Mouse (Mus musculus): Measurements from ENCODE around the gene Mmp25. TPM values are rescaled to one million over a fixed set of nuclear protein-coding genes. Genes with fewer than 3 reads are reported as not detected.

Gene Mmp25
- polyA plus RNA-seq, 1 experiment from 2014 or later = 0.99 TPM

DNA sequence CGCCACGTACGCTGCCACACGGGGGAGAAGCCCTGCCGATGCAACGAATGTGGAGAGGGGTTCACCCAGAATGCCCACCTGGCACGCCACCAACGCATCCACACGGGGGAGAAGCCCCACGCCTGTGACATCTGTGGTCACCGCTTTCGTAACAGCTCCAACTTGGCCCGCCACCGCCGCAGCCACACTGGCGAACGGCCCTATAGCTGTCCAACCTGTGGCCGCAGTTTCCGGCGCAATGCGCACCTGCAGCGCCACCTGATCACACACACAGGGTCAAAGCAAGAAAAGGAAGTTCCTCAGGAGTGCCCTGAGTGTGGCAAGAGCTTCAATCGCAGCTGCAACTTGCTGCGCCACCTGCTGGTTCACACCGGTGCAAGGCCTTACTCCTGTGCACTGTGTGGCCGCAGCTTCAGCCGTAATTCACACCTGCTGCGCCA, 34.7 kb downstream of the Mmp25 start:
- no peaks in the 10 kb centered on the region for H3K4me1 ChIP-seq (replicated peaks; ENCODE audit: control insufficient read depth, insufficient read depth, low read length)
- no peak overlapping the region for H3K4me3 ChIP-seq (ENCODE audit: low read depth, low read length)
- no peak overlapping the region for H3K9ac ChIP-seq (ENCODE audit: low read depth, low read length)
- DNase-seq (ENCODE audit: low spot score) = peak; percentile 48
- WGBS = 87% methylated on average over 28 of the region's 28 CpGs
- H3K36me3 ChIP-seq (ENCODE audit: control insufficient read depth, insufficient read depth, low read length) = no peaks in the 10 kb centered on the region
- H3K27ac ChIP-seq (ENCODE audit: low read depth, low read length) = no peak overlapping the region
- H3K27me3 ChIP-seq (ENCODE audit: control insufficient read depth, insufficient read depth, low read length) = no peaks in the 10 kb centered on the region
- peak; percentile 54 for ATAC-seq (ENCODE audit: low FRiP score)
- H3K4me2 ChIP-seq (replicated peaks; ENCODE audit: low read depth, low read length) = no peak overlapping the region
- H3K9me3 ChIP-seq (ENCODE audit: control insufficient read depth, low read length) = no peaks in the 10 kb centered on the region

DNA sequence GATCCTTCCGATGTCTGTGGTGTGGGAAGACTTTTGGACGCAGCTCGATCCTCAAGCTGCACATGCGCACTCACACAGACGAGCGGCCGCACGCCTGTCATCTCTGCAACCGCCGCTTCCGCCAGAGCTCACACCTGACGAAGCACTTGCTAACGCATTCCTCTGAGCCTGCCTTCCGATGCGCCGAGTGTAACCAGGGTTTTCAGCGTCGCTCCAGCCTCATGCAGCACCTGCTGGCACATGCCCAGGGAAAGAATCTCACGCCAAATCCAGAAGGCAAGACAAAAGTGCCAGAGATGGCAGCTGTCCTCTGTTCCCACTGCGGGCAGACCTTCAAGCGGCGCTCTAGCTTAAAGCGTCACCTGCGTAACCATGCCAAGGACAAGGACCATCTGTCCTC, 35.5 kb downstream of the Mmp25 start:
- H3K4me1 ChIP-seq (replicated peaks; ENCODE audit: control insufficient read depth, insufficient read depth, low read length) = no peaks in the 10 kb centered on the region
- ATAC-seq (ENCODE audit: low FRiP score) (no peak), DNase-seq (ENCODE audit: low spot score) (no peak)
- H3K4me3 ChIP-seq (ENCODE audit: low read depth, low read length) = no peak overlapping the region
- H3K27ac ChIP-seq (ENCODE audit: low read depth, low read length) = no peak overlapping the region
- H3K9ac ChIP-seq (ENCODE audit: low read depth, low read length) = no peak overlapping the region
- H3K27me3 ChIP-seq (ENCODE audit: control insufficient read depth, insufficient read depth, low read length) = no peaks in the 10 kb centered on the region
- 95% methylated on average over 24 of the region's 24 CpGs for WGBS
- H3K36me3 ChIP-seq (ENCODE audit: control insufficient read depth, insufficient read depth, low read length) = no peaks in the 10 kb centered on the region
- H3K4me2 ChIP-seq (replicated peaks; ENCODE audit: low read depth, low read length) = no peak overlapping the region
- H3K9me3 ChIP-seq (ENCODE audit: control insufficient read depth, low read length) = no peaks in the 10 kb centered on the region

DNA sequence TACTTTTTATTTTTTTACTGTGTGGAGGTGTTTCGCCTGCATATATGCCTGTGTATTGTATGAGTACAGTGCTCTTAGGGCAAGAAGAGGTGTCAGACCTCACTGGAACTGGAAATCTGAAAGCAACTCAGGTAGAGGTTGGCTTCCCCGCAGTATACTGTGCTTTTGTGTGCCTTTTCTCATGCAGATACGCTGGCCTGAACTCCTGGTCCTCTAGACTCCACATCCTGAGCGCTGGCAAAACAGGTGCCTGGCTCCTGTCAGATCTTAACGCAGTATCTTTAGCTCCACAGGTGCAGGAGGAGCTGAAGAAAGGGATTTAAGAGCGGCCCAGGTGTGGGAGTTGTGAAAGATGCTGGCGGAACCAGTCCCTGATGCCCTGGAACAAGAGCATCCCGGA, 39.9 kb downstream of the Mmp25 start:
- ATAC-seq (ENCODE audit: low FRiP score) (no peak), DNase-seq (ENCODE audit: low spot score) (no peak)
- H3K4me2 ChIP-seq (replicated peaks; ENCODE audit: low read depth, low read length) = no peak overlapping the region
- no peak overlapping the region for H3K9ac ChIP-seq (ENCODE audit: low read depth, low read length)
- no peaks in the 10 kb centered on the region for H3K9me3 ChIP-seq (ENCODE audit: control insufficient read depth, low read length)
- H3K27ac ChIP-seq (ENCODE audit: low read depth, low read length) = no peak overlapping the region
- WGBS = 82% methylated on average over 8 of the region's 8 CpGs
- no peaks in the 10 kb centered on the region; the same call in 1 of the 2 replicates for H3K27me3 ChIP-seq (ENCODE audit: control insufficient read depth, insufficient read depth, low read length)
- H3K4me3 ChIP-seq (ENCODE audit: low read depth, low read length) = no peak overlapping the region
- no peaks in the 10 kb centered on the region for H3K36me3 ChIP-seq (ENCODE audit: control insufficient read depth, insufficient read depth, low read length)
- H3K4me1 ChIP-seq (replicated peaks; ENCODE audit: control insufficient read depth, insufficient read depth, low read length) = no peaks in the 10 kb centered on the region

DNA sequence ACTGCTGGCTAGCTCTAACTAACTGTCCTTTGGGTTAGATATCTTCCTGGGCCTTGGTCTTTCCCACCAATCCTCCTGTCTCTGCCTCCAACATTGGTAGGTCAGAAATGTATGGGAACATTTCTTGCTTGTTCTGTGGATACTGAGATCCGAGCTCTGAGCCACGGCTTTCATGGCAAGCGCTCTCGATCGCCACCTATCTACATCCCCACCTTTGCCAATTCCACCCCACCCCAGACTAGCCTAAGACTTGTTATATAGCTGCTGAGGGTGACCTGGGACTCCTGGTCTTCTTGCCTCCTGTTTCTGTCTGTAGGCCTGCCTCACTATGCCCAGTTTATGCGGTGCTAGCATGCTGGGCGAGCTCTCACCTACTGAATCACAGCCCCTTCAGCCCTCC, 40.7 kb downstream of the Mmp25 start:
- Histone ChIP-seq H3K27me3 (ENCODE audit: control insufficient read depth, insufficient read depth, low read length) (no peaks in the 10 kb centered on the region; the same call in 1 of the 2 replicates), H3K27ac (ENCODE audit: low read depth, low read length) (no peak overlapping the region), H3K9me3 (ENCODE audit: control insufficient read depth, low read length) (no peaks in the 10 kb centered on the region), H3K4me2 (replicated peaks; ENCODE audit: low read depth, low read length) (no peak overlapping the region), H3K9ac (ENCODE audit: low read depth, low read length) (no peak overlapping the region), H3K4me1 (replicated peaks; ENCODE audit: control insufficient read depth, insufficient read depth, low read length) (no peaks in the 10 kb centered on the region), H3K36me3 (ENCODE audit: control insufficient read depth, insufficient read depth, low read length) (no peaks in the 10 kb centered on the region), H3K4me3 (ENCODE audit: low read depth, low read length) (no peak overlapping the region)
- WGBS = 72% methylated on average over 7 of the region's 7 CpGs
- no peak for DNase-seq (ENCODE audit: low spot score)
- no peak for ATAC-seq (ENCODE audit: low FRiP score)

DNA sequence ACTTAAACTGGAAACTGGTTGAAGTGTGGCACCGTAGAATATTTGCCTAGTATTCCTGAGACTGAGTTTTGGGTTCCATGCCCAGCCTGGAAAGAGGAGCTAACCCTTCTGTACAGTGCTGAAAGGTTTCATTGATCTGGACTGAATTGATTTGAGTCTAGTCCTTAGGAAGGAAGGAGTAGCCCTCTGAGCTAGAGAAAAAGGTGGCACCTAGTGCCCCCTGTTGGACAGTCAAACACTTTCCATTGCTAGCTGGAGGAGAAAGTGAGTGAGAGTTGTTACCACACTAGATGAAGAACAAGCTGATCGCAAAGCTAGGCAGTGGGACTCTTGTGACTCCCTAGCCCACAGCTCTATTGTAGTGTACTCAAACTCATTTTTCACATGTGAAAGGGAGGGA, 41.5 kb downstream of the Mmp25 start:
- peak; percentile 46 for DNase-seq (ENCODE audit: low spot score)

DNA sequence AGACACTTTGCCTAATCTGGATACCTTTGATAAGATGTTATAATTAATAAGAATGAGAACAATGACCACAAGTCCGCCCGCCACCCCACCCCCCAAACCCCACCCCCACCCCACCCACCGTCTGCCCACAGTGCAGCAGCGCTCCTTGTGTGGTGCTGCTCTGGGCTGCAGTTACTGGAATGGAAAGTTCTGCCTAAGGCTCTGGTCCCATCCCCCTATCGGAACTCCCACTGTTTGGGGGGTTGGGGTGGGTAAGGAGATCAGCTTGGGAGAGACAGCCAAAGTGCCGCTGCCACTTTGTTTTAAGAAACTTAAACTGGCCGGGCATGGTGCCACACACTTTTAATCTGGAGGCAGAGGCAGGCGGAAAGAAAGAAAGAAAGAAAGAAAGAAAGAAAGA, 42.0 kb downstream of the Mmp25 start:
- Histone ChIP-seq H3K27ac (ENCODE audit: low read depth, low read length) (no peak overlapping the region), H3K9me3 (ENCODE audit: control insufficient read depth, low read length) (no peaks in the 10 kb centered on the region), H3K4me1 (replicated peaks; ENCODE audit: control insufficient read depth, insufficient read depth, low read length) (no peaks in the 10 kb centered on the region), H3K36me3 (ENCODE audit: control insufficient read depth, insufficient read depth, low read length) (no peaks in the 10 kb centered on the region), H3K9ac (ENCODE audit: low read depth, low read length) (no peak overlapping the region), H3K4me3 (ENCODE audit: low read depth, low read length) (no peak overlapping the region), H3K4me2 (replicated peaks; ENCODE audit: low read depth, low read length) (no peak overlapping the region), H3K27me3 (ENCODE audit: control insufficient read depth, insufficient read depth, low read length) (no peaks in the 10 kb centered on the region; the same call in 1 of the 2 replicates)
- 21% methylated on average over 8 of the region's 8 CpGs for WGBS
- DNase-seq (ENCODE audit: low spot score) (no peak), ATAC-seq (ENCODE audit: low FRiP score) (no peak)

More for the DNA sequence above, 41.5 kb downstream of the Mmp25 start:
- Histone ChIP-seq H3K4me2 (replicated peaks; ENCODE audit: low read depth, low read length) (no peak overlapping the region), H3K27ac (ENCODE audit: low read depth, low read length) (no peak overlapping the region), H3K4me3 (ENCODE audit: low read depth, low read length) (no peak overlapping the region), H3K27me3 (ENCODE audit: control insufficient read depth, insufficient read depth, low read length) (no peaks in the 10 kb centered on the region; the same call in 1 of the 2 replicates), H3K9me3 (ENCODE audit: control insufficient read depth, low read length) (no peaks in the 10 kb centered on the region), H3K4me1 (replicated peaks; ENCODE audit: control insufficient read depth, insufficient read depth, low read length) (no peaks in the 10 kb centered on the region), H3K9ac (ENCODE audit: low read depth, low read length) (no peak overlapping the region), H3K36me3 (ENCODE audit: control insufficient read depth, insufficient read depth, low read length) (no peaks in the 10 kb centered on the region)
- ATAC-seq (ENCODE audit: low FRiP score) = no peak
- WGBS = 54% methylated on average over 2 of the region's 2 CpGs

DNA sequence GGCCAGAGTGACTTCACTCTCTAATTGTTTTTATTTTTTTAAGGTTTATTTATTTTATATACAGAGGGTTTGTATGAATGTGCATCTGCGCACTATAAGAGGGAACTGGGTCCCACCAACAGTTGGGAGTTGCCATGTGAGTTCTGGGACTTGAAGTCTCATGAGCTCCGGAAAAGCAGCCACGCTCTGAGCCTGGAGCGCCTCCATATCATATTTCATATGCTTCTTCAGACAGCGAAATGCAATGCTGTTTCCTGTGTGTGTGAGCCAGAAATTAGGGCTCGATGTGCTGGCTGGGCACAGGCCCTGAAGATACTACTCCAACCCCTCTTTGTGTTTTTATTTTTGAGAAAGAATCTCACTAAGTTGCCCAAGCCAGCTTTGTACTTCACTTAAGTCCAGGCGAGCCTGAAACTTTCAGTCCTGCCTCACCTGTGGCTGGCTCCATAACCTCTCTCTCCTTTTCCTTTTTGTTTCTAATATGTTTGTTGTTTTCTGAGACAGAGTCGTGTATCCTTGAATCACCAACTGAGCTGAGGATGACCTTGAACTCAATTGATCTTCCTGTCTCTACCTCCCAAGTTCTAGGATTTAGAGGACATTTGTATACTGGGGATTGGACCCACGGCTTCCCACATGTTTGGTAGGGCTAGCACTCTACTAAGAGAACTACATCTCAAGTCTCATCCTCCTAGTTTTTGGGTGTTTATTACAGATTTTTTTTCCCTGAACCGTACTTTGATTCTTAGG, 43.1 kb downstream of the Mmp25 start:
- DNase-seq (ENCODE audit: low spot score) (no peak), ATAC-seq (ENCODE audit: low FRiP score) (no peak)
- Histone ChIP-seq H3K4me1 (replicated peaks; ENCODE audit: control insufficient read depth, insufficient read depth, low read length) (no peaks in the 10 kb centered on the region), H3K9me3 (ENCODE audit: control insufficient read depth, low read length) (no peaks in the 10 kb centered on the region), H3K27ac (ENCODE audit: low read depth, low read length) (no peak overlapping the region), H3K4me3 (ENCODE audit: low read depth, low read length) (no peak overlapping the region), H3K4me2 (replicated peaks; ENCODE audit: low read depth, low read length) (no peak overlapping the region), H3K27me3 (ENCODE audit: control insufficient read depth, insufficient read depth, low read length) (no peaks in the 10 kb centered on the region; the same call in 1 of the 2 replicates), H3K9ac (ENCODE audit: low read depth, low read length) (no peak overlapping the region), H3K36me3 (ENCODE audit: control insufficient read depth, insufficient read depth, low read length) (no peaks in the 10 kb centered on the region)
- whole genome bisulfite sequencing = 44% methylated on average over 10 of the region's 10 CpGs

DNA sequence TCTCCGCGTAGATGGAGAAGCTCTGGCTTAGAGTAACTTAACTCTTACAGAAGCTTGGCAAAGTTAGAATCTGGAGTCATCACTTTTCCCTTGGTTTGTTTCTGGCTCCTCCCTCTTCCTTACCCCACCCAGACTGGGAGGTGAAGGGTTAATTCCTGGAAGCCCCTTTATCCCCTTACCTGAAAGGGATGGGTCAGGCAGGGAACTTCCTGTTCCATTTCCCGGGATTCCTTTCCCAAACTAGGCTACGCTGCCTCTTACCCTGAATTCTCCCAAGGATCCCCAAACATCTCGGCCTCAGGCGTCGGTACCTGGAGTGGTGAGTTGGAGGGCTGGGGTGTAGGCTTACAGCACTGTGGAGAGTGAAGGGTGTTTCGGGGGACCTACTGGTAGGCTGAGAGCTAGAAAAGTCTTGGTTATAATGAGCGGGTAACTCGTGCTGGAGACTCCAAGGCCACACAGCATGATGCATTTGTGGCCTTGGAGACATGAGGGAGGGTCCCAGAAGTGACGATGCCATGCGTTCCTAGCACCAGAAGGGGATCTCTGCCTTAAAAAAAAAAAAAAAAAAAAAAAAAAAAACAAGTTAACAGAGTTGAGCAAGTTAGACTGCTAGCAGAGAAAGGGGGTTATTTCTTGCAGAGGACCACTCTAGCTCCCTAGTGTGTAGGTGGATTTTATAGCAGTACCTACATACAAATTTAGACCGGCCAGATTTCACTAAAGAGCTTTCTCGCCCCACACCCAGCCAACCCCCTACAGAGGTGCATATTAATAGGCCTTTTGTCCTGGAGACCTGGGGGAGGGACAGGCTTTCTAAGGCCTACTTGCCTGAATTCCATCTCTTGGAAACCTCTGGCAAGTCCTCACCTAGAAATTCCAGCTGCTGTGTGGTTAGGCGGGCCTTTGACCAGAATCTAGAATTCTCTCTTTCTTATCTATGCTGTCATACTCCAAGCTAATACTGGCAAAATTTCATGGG, 44.1 kb downstream of the Mmp25 start, which contains the start of gene Zscan10:
Gene Zscan10 (plus strand): TSS at position 216 of the 982 bp plus-strand sequence.
- Histone ChIP-seq H3K9me3 (ENCODE audit: control insufficient read depth, low read length) (no peaks in the 10 kb centered on the region), H3K27ac (ENCODE audit: low read depth, low read length) (no peak within 1 kb of the TSS), H3K9ac (ENCODE audit: low read depth, low read length) (no peak within 1 kb of the TSS), H3K4me1 (replicated peaks; ENCODE audit: control insufficient read depth, insufficient read depth, low read length) (no peaks in the 10 kb centered on the region), H3K27me3 (ENCODE audit: control insufficient read depth, insufficient read depth, low read length) (no peaks in the 10 kb centered on the region; the same call in 1 of the 2 replicates), H3K4me2 (replicated peaks; ENCODE audit: low read depth, low read length) (no peak within 1 kb of the TSS), H3K4me3 (ENCODE audit: low read depth, low read length) (no peak within 1 kb of the TSS), H3K36me3 (ENCODE audit: control insufficient read depth, insufficient read depth, low read length) (no peaks in the 10 kb centered on the region)
- ATAC-seq (ENCODE audit: low FRiP score) (no peak), DNase-seq (ENCODE audit: low spot score) (peak; percentile 4)
- WGBS = 29% methylated on average over 15 of the region's 15 CpGs

Measured in hindbrain, embryonic 11.5 days (tissue).